Mouse (Mus musculus) hindbrain, embryonic 14.5 days (tissue): Measurements from ENCODE around the gene Wdr70. TPM values are rescaled to one million over a fixed set of nuclear protein-coding genes. Genes with fewer than 3 reads are reported as not detected.

Experiments used
- ATAC-seq: fragments of 200-750 bp; cut with Nextera tagmentation; 2 replicates; pipeline ENCODE4 v1.8.0; 2017; ENCODE audit warnings: moderate number of reproducible peaks, mild to moderate bottlenecking, moderate TSS enrichment, moderate library complexity; ENCODE audit not compliant: low FRiP score
- DNase-seq: peaks from one replicate; pipeline ENCODE4 v3.0.0-alpha.2; 2015; ENCODE audit warnings: low spot score
- H3K27ac ChIP-seq: fragments of 300-500 bp; sonication (generic); 2 replicates; pipeline ENCODE4 v1.5.1; 2014; ENCODE audit warnings: mild to moderate bottlenecking, moderate library complexity
- H3K27me3 ChIP-seq: fragments of 300-500 bp; sonication (generic); 2 replicates; pipeline ENCODE4 v1.6.1; 2014; ENCODE audit warnings: mild to moderate bottlenecking, low read length, mixed read lengths; ENCODE audit not compliant: control insufficient read depth, insufficient read depth
- H3K36me3 ChIP-seq: fragments of 300-500 bp; sonication (generic); replicated peaks from 2 replicates; pipeline ENCODE4 v1.6.1; 2014; ENCODE audit not compliant: control insufficient read depth, insufficient read depth
- H3K4me1 ChIP-seq: fragments of 300-500 bp; sonication (generic); replicated peaks from 2 replicates; pipeline ENCODE4 v1.6.1; 2014; ENCODE audit warnings: antibody characterized with exemption, low read length, mixed read lengths; ENCODE audit not compliant: control insufficient read depth, insufficient read depth
- H3K4me2 ChIP-seq: fragments of 300-500 bp; sonication (generic); replicated peaks from 2 replicates; pipeline ENCODE4 v1.6.1; 2014; ENCODE audit warnings: mild to moderate bottlenecking, moderate library complexity
- H3K4me3 ChIP-seq: fragments of 300-500 bp; sonication (generic); replicated peaks from 2 replicates; pipeline ENCODE4 v1.5.1; 2014; ENCODE audit warnings: mild to moderate bottlenecking, low read length
- H3K9ac ChIP-seq: fragments of 300-500 bp; sonication (generic); 2 replicates; pipeline ENCODE4 v1.6.1; 2014
- H3K9me3 ChIP-seq: fragments of 300-500 bp; sonication (generic); 2 replicates; pipeline ENCODE4 v1.6.1; 2016; ENCODE audit warnings: low read length; ENCODE audit not compliant: control insufficient read depth
- WGBS: fragments of 180-500 bp; shearing (Covaris S2); extraction: QIAGEN DNeasy Blood & Tissue Kit; methylation state at CpG from one replicate; pipeline ENCODE4 v1.1.7; 2014; 5-methylcytosine and 5-hydroxymethylcytosine counted together
- polyA plus RNA-seq: library from polyadenylated mRNA; unstranded; fragments of >200 nt; fragmentation: Nextera tagmentation; extraction: Ambion mirVana; gene quantifications from 2 replicates; pipeline ENCODE4 v1.2.1, GENCODE M21; 2014

Gene Wdr70
- polyA plus RNA-seq, 1 experiment from 2014 or later: 59.8 TPM

DNA sequence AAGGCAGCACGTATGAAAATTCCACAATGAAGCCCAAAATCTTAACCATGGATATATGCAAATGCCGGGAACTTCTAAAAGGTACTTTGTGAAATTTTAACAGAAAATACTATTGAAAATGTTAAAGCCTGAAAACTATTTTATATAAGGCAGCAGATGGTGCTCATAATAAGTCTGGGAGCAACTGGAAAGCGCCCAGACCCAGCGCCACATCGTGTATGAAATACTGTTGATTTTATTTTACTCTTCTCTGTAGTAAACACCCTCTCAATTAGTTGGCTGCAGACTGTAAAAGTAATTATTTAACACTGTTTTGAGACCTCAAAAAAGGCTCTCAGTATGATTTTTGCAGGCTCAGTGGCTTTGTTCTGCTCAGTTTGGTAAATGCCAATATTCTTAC, 126.5 kb downstream of the Wdr70 start:
- H3K4me3 ChIP-seq: no peak overlapping the region
- H3K4me2 ChIP-seq: no peak overlapping the region
- DNase-seq: no peak
- H3K9ac ChIP-seq: no peak overlapping the region
- H3K4me1 ChIP-seq: no peaks in the 10 kb centered on the region
- H3K9me3 ChIP-seq: no peaks in the 10 kb centered on the region
- H3K27ac ChIP-seq: no peak overlapping the region
- ATAC-seq: no peak
- WGBS: 94% methylated on average over 5 of the region's 5 CpGs
- no peaks in the 10 kb centered on the region for H3K36me3 ChIP-seq
- H3K27me3 ChIP-seq: no peaks in the 10 kb centered on the region

DNA sequence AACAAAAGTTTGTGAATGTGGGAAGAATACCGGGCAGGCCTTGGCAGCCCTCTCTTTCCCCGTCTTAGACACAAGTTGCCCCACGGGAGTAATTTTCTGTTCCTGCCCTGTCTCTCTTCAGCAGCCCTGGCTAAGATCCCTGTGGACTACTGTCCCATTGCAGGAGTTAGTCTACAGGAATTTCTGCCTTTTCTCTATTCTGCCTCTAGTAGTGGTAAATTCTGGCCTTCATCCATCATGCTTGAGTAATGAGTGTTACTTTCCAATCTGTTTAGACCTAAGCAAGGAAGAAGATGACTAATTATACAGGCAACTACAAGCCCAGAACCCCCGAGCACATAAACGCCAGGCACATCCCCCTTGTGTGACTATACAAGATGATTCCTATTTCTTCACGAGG, 136.2 kb downstream of the Wdr70 start:
- DNase-seq: no peak
- Histone ChIP-seq H3K9ac (no peak overlapping the region), H3K4me1 (no peaks in the 10 kb centered on the region), H3K36me3 (no peaks in the 10 kb centered on the region), H3K4me2 (no peak overlapping the region), H3K27ac (no peak overlapping the region), H3K4me3 (no peak overlapping the region), H3K27me3 (no peaks in the 10 kb centered on the region), H3K9me3 (no peaks in the 10 kb centered on the region)
- 91% methylated on average over 6 of the region's 6 CpGs for WGBS
- ATAC-seq: no peak

GRCm38 (mm10) chr15:7961489-7961888, 137.5 kb downstream of the Wdr70 start:
- no peaks in the 10 kb centered on the region for H3K36me3 ChIP-seq
- DNase-seq: no peak
- no peak overlapping the region for H3K4me2 ChIP-seq
- H3K4me3 ChIP-seq: no peak overlapping the region
- H3K27ac ChIP-seq: no peak overlapping the region
- H3K9me3 ChIP-seq: no peaks in the 10 kb centered on the region
- no peak for ATAC-seq
- 32% methylated on average over 2 of the region's 2 CpGs for WGBS
- H3K4me1 ChIP-seq: no peaks in the 10 kb centered on the region
- H3K9ac ChIP-seq: no peak overlapping the region
- H3K27me3 ChIP-seq: no peaks in the 10 kb centered on the region

DNA sequence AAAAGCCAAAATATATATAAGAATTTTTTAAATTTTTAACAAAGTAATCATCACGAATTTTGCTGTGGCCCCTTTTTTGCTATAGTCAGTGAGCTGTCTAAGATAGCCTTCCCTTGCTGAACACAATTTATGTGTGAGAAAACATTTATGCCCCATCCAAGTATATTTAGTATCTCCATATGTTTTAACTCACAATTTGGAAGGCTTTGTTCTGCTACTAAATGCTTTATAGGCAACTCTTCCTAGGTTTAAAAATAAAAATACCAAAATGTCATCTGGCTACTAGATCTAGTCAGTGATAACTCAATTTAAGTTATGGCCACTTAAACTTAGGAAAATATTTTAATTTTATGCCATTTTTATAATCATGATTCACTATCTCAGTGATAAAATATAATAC, 142.1 kb downstream of the Wdr70 start:
- Histone ChIP-seq H3K4me3 (no peak overlapping the region), H3K27me3 (no peaks in the 10 kb centered on the region), H3K36me3 (no peaks in the 10 kb centered on the region), H3K9ac (no peak overlapping the region), H3K4me2 (no peak overlapping the region), H3K9me3 (no peaks in the 10 kb centered on the region), H3K4me1 (no peaks in the 10 kb centered on the region), H3K27ac (no peak overlapping the region)
- 83% methylated on average over 1 of the region's 1 CpGs for WGBS
- no peak for DNase-seq
- ATAC-seq: no peak

DNA sequence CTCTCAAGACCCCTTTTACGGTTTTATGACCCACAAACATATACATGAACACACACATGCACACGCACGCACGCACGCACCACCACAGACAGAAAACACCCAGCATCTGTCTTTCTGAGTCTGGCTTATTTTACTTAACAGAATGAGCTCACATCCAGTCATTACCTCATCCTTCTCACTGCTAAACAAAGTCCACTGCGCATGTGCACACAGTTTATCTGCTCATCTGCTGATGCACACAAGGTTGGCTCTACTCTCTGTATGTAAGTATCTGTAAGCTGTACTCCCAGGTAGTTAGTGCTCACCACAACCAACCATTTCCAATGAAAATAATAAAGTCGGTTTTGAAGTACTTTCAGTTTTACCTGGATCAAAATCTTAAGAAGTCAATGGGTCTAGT, 148.4 kb downstream of the Wdr70 start:
- Histone ChIP-seq H3K4me2 (no peak overlapping the region), H3K36me3 (no peaks in the 10 kb centered on the region), H3K27ac (no peak overlapping the region), H3K9me3 (no peaks in the 10 kb centered on the region), H3K9ac (no peak overlapping the region), H3K27me3 (no peaks in the 10 kb centered on the region), H3K4me1 (no peaks in the 10 kb centered on the region), H3K4me3 (no peak overlapping the region)
- DNase-seq: no peak
- WGBS: 98% methylated on average over 7 of the region's 7 CpGs
- no peak for ATAC-seq

- 72% methylated on average over 3 of the region's 3 CpGs for WGBS
- DNase-seq: no peak
- H3K27ac ChIP-seq: no peak overlapping the region
- H3K4me2 ChIP-seq: no peak overlapping the region
- no peaks in the 10 kb centered on the region for H3K4me1 ChIP-seq
- no peaks in the 10 kb centered on the region for H3K36me3 ChIP-seq
- no peak overlapping the region for H3K4me3 ChIP-seq
- no peak for ATAC-seq
- no peak overlapping the region for H3K9ac ChIP-seq
- H3K9me3 ChIP-seq: no peaks in the 10 kb centered on the region
- H3K27me3 ChIP-seq: no peaks in the 10 kb centered on the region
Measured at GRCm38 (mm10) chr15:7941690-7942089, 157.3 kb downstream of the Wdr70 start.

DNA sequence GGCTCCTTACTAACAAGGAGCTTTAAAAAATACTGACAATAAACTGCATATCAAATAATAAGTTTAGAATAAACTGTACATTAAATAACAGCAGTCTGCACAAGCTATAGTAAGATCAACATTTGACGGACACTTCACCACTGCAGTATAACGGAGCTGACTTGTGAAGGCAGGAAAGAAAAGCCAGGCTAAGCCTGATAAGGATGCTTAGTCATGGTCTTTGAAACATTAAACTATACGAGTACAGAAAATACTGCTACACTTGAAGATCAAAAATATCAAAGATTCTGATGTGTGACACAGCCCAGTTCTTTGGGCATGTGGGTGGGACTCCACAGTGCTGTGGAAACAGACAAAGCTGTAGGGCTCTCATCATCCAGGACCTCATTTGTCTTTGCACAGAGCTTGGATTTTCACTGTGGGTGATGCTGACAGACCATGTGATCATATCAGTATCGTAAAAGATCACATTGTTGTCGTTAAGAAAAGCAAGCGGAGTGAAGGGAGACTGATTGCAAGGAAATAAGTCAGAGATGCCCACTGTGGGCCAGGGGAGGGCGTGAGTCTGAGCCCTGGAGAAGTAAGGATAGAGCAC, 163.3 kb downstream of the Wdr70 start:
- no peak overlapping the region for H3K4me2 ChIP-seq
- H3K9me3 ChIP-seq: no peaks in the 10 kb centered on the region
- H3K4me3 ChIP-seq: no peak overlapping the region
- ATAC-seq (no peak), DNase-seq (no peak)
- H3K9ac ChIP-seq: no peak overlapping the region
- no peaks in the 10 kb centered on the region for H3K27me3 ChIP-seq
- no peaks in the 10 kb centered on the region; the same call in 1 of the 2 replicates for H3K4me1 ChIP-seq
- no peak overlapping the region for H3K27ac ChIP-seq
- H3K36me3 ChIP-seq: no peaks in the 10 kb centered on the region
- WGBS: 81% methylated on average over 7 of the region's 7 CpGs

- 68% methylated on average over 4 of the region's 4 CpGs for WGBS
- no peak for ATAC-seq
- Histone ChIP-seq H3K27me3 (no peaks in the 10 kb centered on the region), H3K4me1 (no peaks in the 10 kb centered on the region; the same call in 1 of the 2 replicates), H3K27ac (no peak overlapping the region), H3K4me3 (no peak overlapping the region), H3K9me3 (no peaks in the 10 kb centered on the region), H3K9ac (no peak overlapping the region), H3K36me3 (no peaks in the 10 kb centered on the region), H3K4me2 (no peak overlapping the region)
- no peak for DNase-seq
Measured at GRCm38 (mm10) chr15:7934580-7934979, 164.4 kb downstream of the Wdr70 start.

- no peaks in the 10 kb centered on the region for H3K36me3 ChIP-seq
- no peak overlapping the region for H3K27ac ChIP-seq
- H3K27me3 ChIP-seq: no peaks in the 10 kb centered on the region
- DNase-seq: no peak
- H3K9ac ChIP-seq: no peak overlapping the region
- WGBS: 72% methylated on average over 16 of the region's 16 CpGs
- no peak overlapping the region for H3K4me3 ChIP-seq
- no peak for ATAC-seq
- no peaks in the 10 kb centered on the region for H3K9me3 ChIP-seq
- no peak overlapping the region for H3K4me2 ChIP-seq
- no peaks in the 10 kb centered on the region; the same call in 1 of the 2 replicates for H3K4me1 ChIP-seq
Measured at GRCm38 (mm10) chr15:7934105-7934504, 164.9 kb downstream of the Wdr70 start.

DNA sequence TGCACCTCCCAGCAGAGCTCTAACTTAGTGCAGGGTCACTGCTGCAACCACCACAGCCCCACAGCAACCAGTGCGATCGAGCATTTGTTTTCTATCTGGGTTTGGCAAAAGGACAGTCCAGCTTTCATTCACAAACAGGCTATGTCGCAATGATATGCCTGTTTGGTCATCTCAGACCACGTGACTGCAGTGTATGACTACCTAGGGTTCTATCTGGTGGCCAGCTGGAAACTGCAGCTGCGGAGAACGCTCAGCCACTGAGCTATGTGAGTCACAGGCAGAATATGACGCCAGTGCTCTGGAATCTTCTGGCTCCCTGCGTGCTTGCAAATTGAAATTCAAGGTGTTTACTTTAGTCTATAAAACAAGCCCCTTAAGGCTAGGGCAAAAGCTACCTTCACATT, 167.4 kb downstream of the Wdr70 start:
- H3K9ac ChIP-seq: no peak overlapping the region
- no peak overlapping the region for H3K4me2 ChIP-seq
- no peaks in the 10 kb centered on the region; the same call in 1 of the 2 replicates for H3K4me1 ChIP-seq
- no peak for DNase-seq
- H3K9me3 ChIP-seq: no peaks in the 10 kb centered on the region
- no peak overlapping the region for H3K4me3 ChIP-seq
- H3K36me3 ChIP-seq: no peaks in the 10 kb centered on the region
- H3K27ac ChIP-seq: no peak overlapping the region
- WGBS: 86% methylated on average over 8 of the region's 8 CpGs
- ATAC-seq: no peak
- H3K27me3 ChIP-seq: no peaks in the 10 kb centered on the region
